Mouse (Mus musculus) activated CD4-positive, CD25-positive, alpha-beta regulatory T cell (primary cell): Measurements from ENCODE around the gene Acta1. TPM values are rescaled to one million over a fixed set of nuclear protein-coding genes. Genes with fewer than 3 reads are reported as not detected.

ENCODE experiments used
- polyA plus RNA-seq, 2 experiments: library from polyadenylated mRNA; unstranded; fragments of 100-300 nt; shearing (Covaris generic); gene quantifications; one replicate each; pipeline ENCODE4 v1.2.1; 2017

Acta1 gene
- under 1 TPM; 0.16 TPM for polyA plus RNA-seq

GRCm38 (mm10) chr8:123894502-123895097, at the start of gene Acta1:
Acta1 (minus strand) TSS chr8:123894751.

DNA sequence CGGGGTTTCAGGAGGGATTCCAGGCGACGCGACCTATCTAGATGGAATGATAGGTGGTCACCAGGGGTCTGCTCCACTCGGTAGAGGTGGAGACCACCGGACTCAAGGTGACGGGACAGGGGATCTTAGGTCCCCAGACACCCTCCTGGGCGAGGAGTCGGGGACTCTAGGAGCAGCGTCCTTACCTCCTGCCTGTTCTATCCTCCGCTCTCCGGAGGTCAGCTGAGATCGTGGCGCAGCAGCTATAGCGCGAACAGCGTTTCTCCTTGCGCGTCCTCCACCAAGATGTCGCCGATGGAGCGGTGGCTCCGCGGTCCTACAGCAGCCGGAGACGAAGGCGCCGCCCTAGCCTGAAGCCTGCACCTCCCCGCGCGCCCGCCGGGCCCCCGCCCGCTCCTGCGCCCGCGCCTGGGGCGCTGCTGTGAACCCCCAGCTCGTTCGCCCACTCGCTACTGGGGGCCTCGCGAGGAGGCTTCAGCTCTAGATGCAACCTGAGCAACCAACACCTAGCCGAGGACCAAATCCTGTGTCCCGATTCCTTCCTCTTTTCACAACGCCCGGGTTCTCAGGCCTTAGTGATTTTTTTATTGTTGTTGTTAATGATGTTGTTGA, 34.8 kb downstream of the Acta1 start, which contains the start of gene Ccsap:
TSS of gene Ccsap (minus strand) at position 562 of the 612 bp plus-strand sequence.

Other genes starting within 250 kb of the Acta1 start
- under 1 TPM; 0.14 to 0.36 TPM for gene Rhou, start 240.8 kb downstream of the Acta1 start, polyA plus RNA-seq
- 10 to 100 TPM; 22.5 to 26.8 TPM for gene Rab4a, start 88.8 kb downstream of the Acta1 start, polyA plus RNA-seq
- 10 to 100 TPM; 12.1 to 14.9 TPM for gene Ccsap, start 34.5 kb downstream of the Acta1 start, polyA plus RNA-seq
- 10 to 100 TPM; 11.1 to 18.5 TPM for gene Nup133, start 54.5 kb upstream of the Acta1 start, polyA plus RNA-seq
- 1 to 10 TPM; 2.5 to 3.6 TPM for gene Abcb10, start 88.4 kb upstream of the Acta1 start, polyA plus RNA-seq
- gene Taf5l, start 126.6 kb upstream of the Acta1 start, polyA plus RNA-seq, result 10 to 100 TPM; 58.9 to 61.4 TPM
- gene Urb2, start 126.8 kb upstream of the Acta1 start, polyA plus RNA-seq, result 1 to 10 TPM; 7.0 to 8.8 TPM